Mouse (Mus musculus): Measurements from ENCODE around the gene Rpl29. TPM values are rescaled to one million over a fixed set of nuclear protein-coding genes. Genes with fewer than 3 reads are reported as not detected.
A peak's percentile ranks its signal among the peaks of the same experiment; 100 is the strongest.

Rpl29 gene
- total RNA-seq, 2 experiments from 2014 or later, result 243 to 260 TPM

DNA sequence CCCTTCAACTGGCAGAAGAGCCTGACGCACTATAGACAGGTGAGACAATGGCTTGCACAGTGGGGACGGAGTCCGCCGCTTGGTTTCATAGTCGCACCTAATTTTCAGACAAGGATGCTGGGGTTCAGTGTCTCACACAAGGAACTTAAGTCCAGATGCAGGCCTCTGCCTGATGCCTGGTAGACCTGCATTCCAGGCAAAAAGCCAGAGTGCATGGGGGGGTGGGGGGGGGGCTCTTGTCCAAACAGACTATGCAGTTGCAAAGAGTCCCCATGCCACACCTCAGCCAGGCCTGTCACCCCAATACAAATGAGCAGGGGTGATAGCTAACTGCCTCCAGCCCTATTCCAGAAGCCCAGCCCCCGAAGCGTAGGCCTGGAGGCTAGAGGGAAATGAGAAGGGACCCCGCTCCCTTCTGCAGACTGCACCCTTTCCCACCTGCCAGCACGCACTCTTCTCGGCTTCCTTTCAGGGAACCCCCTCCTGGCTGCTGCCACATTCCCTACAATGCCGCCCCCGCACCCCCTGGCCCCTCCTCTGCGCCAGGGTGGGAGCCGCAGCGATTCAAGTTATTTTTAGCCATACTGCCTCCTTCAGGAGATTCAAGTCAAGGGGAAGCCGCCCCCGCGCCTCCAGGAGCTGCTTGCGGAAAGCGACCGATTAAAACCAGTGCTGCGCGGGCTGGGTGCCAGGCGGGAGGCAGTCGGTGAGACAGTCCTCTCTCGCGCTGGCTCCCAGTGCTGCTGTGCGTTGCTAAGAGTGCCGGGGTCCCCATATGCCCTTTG, 11.2 kb upstream of the Rpl29 start:
- peak; percentile 71 for DNase-seq

- no peak for DNase-seq
These were observed 8.6 kb upstream of the Rpl29 start for GRCm38 (mm10) chr9:106420608-106421007.

GRCm38 (mm10) chr9:106421033-106421864, 8.0 kb upstream of the Rpl29 start:
- DNase-seq, result no peak

DNA sequence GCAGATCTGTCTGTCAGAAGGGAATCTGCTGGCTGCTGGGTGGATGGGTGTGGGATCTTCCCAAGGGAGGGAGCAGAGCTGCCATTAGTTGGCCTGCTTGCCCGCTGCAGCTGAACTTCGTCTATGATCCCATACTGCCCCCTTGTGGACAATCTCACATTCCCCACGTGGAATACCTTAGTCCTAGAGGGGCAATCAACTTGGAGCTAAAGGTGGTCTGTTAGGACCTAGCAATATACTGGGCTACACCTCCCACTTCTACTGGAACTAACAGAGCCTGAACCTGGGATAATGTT, 7.4 kb upstream of the Rpl29 start:
- peak; percentile 68 for DNase-seq

DNA sequence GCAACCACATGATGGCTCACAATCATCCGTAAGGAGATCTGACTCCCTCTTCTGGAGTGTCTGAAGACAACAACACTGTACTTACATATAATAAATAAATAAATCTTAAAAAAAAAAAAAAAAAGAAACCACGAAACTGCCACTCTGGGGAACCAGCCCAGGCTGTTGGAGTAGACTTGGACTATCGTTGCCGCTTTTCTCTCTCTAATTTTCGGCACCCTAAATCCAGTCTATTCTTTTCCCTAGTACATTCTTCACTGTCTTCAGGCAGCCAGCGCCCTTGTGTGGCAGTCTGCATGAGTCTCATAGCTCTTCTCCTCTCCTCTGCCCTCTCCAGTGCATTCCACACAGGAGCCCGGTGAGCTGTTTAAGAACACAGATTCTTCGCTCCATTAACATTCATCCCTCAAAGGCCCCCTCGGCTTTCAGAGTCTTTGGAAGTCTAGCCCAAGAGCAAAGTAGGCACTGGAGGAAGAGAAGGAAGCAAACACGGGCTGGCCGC, 484 bp upstream of the Rpl29 start:
- DNase-seq, result no peak

- DNase-seq, result no peak
These were observed 686 bp downstream of the Rpl29 start for GRCm38 (mm10) chr9:106430015-106430264.

GRCm38 (mm10) chr9:106433389-106433788, 4.1 kb downstream of the Rpl29 start:
- DNase-seq, result no peak

GRCm38 (mm10) chr9:106436566-106436965, 7.3 kb downstream of the Rpl29 start:
- no peak for DNase-seq

- no peak for DNase-seq
These were observed 13.4 kb downstream of the Rpl29 start for GRCm38 (mm10) chr9:106442680-106443079.

DNA sequence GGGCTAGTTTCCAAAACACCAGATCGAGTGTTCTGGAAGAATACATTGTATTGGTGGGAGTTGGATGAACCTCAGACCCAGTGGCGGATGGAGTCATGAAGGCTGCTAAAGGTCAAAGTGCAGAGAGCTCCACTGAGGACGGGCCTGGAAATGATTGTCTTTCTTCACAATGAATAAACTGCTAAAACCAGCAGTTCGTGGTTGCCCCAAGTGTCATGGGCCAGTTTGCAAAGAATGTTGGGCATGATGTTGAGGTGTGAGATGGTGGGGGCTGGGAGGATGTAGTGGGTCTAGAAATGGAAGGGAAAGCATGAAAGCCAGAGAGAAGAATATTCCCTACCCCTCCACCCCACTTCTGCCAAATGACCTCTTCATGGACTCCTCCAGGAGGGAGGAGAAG, 15.6 kb downstream of the Rpl29 start:
- DNase-seq, result no peak

DNA sequence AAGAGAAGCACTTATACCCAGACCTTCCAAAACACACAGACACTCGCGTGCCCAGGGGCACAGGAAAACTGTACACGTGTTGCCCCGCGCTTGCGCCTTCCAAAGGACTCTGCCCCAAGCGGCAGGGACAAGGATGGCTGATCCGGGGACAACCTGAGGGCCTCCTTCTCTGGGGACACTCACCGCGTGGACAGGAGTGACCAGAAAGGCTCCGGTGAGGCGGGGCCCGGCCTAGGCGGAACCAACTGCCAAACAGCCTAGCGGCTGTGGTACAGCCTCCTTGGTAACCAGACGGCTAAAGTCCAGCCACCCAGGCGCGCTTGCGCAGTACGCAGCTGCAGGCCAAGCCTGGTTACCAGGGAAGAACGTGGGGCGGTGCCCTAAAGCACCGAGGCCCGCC, 18.1 kb downstream of the Rpl29 start, which contains the start of the genes Abhd14b and Abhd14a:
Gene Abhd14b, plus strand, starts transcription at position 112 of the 400 bp plus-strand sequence.
Gene Abhd14a, minus strand, starts transcription at position 331 of the 400 bp plus-strand sequence.
- peak; percentile 94 for DNase-seq

- no peak for DNase-seq
These were observed 18.7 kb downstream of the Rpl29 start for GRCm38 (mm10) chr9:106447951-106448350.

DNA sequence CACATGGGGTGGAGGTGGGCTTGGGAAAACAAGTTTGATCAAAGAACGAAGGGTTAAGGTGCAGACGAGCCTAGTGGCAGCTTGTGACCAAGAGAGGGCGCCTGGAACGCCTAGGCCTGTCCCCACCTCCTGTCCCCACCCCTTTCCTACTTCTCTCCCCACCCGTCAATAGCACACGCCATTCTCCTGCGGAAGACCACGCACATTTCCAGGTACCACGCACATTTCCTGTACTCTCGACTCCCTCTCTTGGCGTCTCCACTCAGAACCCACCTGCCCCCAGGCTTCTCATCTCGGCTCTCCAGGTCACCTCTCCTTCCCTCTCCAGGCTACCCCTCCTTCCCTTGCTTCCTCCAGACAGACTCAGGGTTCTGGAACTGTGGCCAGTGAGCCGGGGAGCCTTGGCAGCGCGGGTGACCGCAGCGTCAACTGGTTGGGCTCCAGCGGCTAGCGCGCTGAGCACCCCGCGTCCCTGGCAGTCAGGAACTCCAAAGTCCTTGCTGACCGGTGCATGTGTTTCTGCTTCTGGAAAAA, 19.3 kb downstream of the Rpl29 start:
- peak; percentile 93 for DNase-seq

- peak; percentile 46 for DNase-seq
These were observed 20.7 kb downstream of the Rpl29 start for GRCm38 (mm10) chr9:106449947-106450346.

GRCm38 (mm10) chr9:106450661-106451060, 21.4 kb downstream of the Rpl29 start:
- DNase-seq, result peak; percentile 68

DNA sequence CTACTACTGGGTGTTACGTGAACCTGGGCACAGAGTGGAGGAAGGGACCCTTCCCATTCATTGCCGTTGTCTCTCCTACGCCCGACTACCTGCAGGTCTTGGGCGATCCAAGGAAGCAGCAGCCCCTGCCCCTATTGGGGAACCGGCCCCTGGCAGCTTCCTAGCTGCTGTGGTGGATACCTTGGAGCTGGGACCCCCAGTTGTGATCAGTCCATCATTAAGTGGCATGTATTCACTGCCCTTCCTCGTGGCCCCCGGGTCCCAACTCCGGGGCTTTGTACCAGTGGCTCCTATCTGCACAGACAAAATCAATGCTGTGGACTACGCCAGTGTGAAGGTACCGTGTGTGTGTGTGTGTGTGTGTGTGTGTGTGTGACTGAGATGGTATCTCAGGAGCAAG, 22.0 kb downstream of the Rpl29 start:
- no peak for DNase-seq

GRCm38 (mm10) chr9:106451899-106452298, 22.6 kb downstream of the Rpl29 start:
- DNase-seq, result no peak

GRCm38 (mm10) chr9:106452351-106452750, 23.1 kb downstream of the Rpl29 start:
- no peak for DNase-seq

DNA sequence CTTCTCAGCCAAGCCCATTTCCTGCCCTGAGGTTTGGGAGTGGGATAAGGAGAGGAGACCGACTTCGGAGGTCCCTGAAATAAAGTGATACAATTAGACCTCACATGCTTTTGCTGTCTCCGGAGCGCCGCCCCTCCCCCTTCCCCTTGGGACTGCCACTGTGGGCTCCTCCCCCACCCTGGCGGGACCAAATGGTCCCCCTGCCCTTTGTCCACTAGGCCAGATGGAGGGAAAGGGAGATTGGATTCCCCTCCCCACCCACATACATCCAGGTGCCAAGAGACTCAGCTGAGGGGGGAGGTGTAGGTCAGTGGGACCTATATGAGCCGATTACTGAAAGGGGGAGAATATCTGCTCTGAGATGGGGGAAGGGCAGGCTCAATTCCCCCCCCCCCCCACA, 23.6 kb downstream of the Rpl29 start:
- DNase-seq, result no peak

DNA sequence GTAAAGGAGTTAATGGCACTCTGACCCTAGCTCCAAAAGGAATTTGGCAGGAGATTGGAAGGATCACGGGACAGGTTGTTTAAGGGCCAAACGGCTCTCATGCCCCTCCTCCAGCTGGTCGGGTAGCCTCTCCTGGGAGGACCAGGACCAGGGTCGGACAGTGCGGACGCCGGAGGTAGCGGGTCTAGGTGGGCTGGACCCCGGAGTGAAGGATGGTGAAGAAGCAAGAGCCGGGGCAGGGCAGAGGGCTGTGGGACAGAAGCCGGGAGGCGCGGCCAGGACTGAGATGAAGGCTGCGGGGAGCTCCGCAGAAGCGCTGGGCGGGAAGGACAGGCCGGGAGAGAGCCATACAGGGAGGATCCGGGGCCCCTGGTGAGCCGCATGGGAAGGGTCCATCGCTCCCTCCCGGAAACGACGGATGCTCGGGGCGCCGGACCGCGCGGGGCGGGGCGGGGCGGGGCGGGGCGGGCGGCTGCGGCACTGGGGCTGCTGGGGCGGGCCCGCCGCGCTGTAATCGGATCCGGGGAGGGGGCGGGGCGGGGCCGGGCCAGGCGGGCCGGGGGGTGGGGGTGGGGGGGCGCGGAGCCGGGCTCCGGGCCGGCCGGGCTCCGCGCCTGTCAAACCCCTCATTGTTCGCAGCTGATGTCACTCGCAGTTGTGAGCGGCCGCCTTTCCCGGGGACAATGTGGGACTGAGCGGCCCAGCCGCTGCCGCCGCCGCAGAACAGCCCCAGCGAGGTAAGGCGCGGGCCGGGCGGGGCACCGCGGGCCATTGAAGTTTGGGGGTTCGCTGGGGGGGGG, 24.2 kb downstream of the Rpl29 start, which contains the start of gene Pcbp4:
Gene Pcbp4, plus strand, starts transcription at position 21 of the 800 bp plus-strand sequence.
- peak; percentile 69 for DNase-seq

GRCm38 (mm10) chr9:106454071-106454761, 25.0 kb downstream of the Rpl29 start:
- DNase-seq, result no peak
